Mouse (Mus musculus): Measurements from ENCODE around the gene Mcrs1. TPM values are rescaled to one million over a fixed set of nuclear protein-coding genes. Genes with fewer than 3 reads are reported as not detected.

Gene Mcrs1
- total RNA-seq, 1 experiment, result 127 TPM

- H3K4me1 ChIP-seq (ENCODE audit: control insufficient read depth in 2 of 2, insufficient read depth in 2 of 2, low read length in 2 of 2, poor library complexity in 1 of 2), result peaks cover 3 to 22% of the 10 kb centered on the region in 2 experiments; a peak in 3 of 4 replicates
- peak overlapping the region; percentile 97 for H3K27ac ChIP-seq (ENCODE audit: insufficient read depth, low read depth, low read length, poor library complexity, severe bottlenecking)
- peaks cover 17% of the 10 kb centered on the region; the same call in 1 of the 2 replicates for H3K36me3 ChIP-seq (ENCODE audit: control insufficient read depth, insufficient read depth, low read length, poor library complexity, severe bottlenecking)
- no peaks in the 10 kb centered on the region for H3K9me3 ChIP-seq (ENCODE audit: control insufficient read depth, insufficient read depth, low read depth, low read length)
- DNase-seq (ENCODE audit: low read depth, low spot score), result no peak
- H3K9ac ChIP-seq (ENCODE audit: insufficient read depth, low read depth, low read length, poor library complexity, severe bottlenecking), result peak overlapping the region; percentile 44; the same call in 1 of the 2 replicates
- in situ Hi-C loops (cut with MboI; ENCODE audit: low sequenced_read_pairs in 2 of 2, unreplicated experiment in 2 of 2), result no loop called here
- H3K4me3 ChIP-seq (ENCODE audit: insufficient read depth in 1 of 2, low read depth in 1 of 2, low read length in 2 of 2, poor library complexity in 1 of 2, severe bottlenecking in 1 of 2), result no peak overlapping the region
- TF ChIP-seq ZNF384 (IDR thresholded peaks at IDR 0.05; ENCODE audit: low read depth, low read length) (no peak), MAFK (IDR thresholded peaks at IDR 0.05; ENCODE audit: insufficient read depth, low read depth, low read length) (peak; percentile 99)
Measured at GRCm38 (mm10) chr15:99215741-99216463, 35.9 kb downstream of the Mcrs1 start.

GRCm38 (mm10) chr15:99214941-99215340 is 36.8 kb downstream of the Mcrs1 start:
- DNase-seq (ENCODE audit: low read depth, low spot score), result no peak
- Histone ChIP-seq H3K4me1 (ENCODE audit: control insufficient read depth in 2 of 2, insufficient read depth in 2 of 2, low read length in 2 of 2, poor library complexity in 1 of 2) (peaks cover 3 to 22% of the 10 kb centered on the region in 2 experiments; a peak in 3 of 4 replicates), H3K9me3 (ENCODE audit: control insufficient read depth, insufficient read depth, low read depth, low read length) (no peaks in the 10 kb centered on the region), H3K9ac (ENCODE audit: insufficient read depth, low read depth, low read length, poor library complexity, severe bottlenecking) (no peak overlapping the region), H3K4me3 (ENCODE audit: insufficient read depth in 1 of 2, low read depth in 1 of 2, low read length in 2 of 2, poor library complexity in 1 of 2, severe bottlenecking in 1 of 2) (no peak overlapping the region), H3K27ac (ENCODE audit: insufficient read depth, low read depth, low read length, poor library complexity, severe bottlenecking) (peak overlapping the region; percentile 84), H3K36me3 (ENCODE audit: control insufficient read depth, insufficient read depth, low read length, poor library complexity, severe bottlenecking) (peaks cover 22% of the 10 kb centered on the region; the same call in 1 of the 2 replicates)
- in situ Hi-C loops (cut with MboI; ENCODE audit: low sequenced_read_pairs in 2 of 2, unreplicated experiment in 2 of 2), result no loop called here
- TF ChIP-seq ZNF384 (IDR thresholded peaks at IDR 0.05; ENCODE audit: low read depth, low read length) (no peak), ZC3H11A (IDR thresholded peaks at IDR 0.05; ENCODE audit: borderline replicate concordance, low read depth, low read length) (peak; percentile 2; the same call in 1 of the 2 replicates)

GRCm38 (mm10) chr15:99213183-99213582 is 38.6 kb downstream of the Mcrs1 start:
- DNase-seq (ENCODE audit: low read depth, low spot score), result no peak
- H3K27ac ChIP-seq (ENCODE audit: insufficient read depth, low read depth, low read length, poor library complexity, severe bottlenecking), result peak overlapping the region; percentile 62
- TF ChIP-seq HCFC1 (IDR thresholded peaks at IDR 0.05; ENCODE audit: borderline replicate concordance, insufficient read depth, low read length), result no peak
- H3K36me3 ChIP-seq (ENCODE audit: control insufficient read depth, insufficient read depth, low read length, poor library complexity, severe bottlenecking), result peaks cover 32% of the 10 kb centered on the region; the same call in 1 of the 2 replicates
- no peak overlapping the region for H3K4me3 ChIP-seq (ENCODE audit: insufficient read depth in 1 of 2, low read depth in 1 of 2, low read length in 2 of 2, poor library complexity in 1 of 2, severe bottlenecking in 1 of 2)
- no peaks in the 10 kb centered on the region for H3K9me3 ChIP-seq (ENCODE audit: control insufficient read depth, insufficient read depth, low read depth, low read length)
- no peak overlapping the region; the same call in 1 of the 2 replicates for H3K9ac ChIP-seq (ENCODE audit: insufficient read depth, low read depth, low read length, poor library complexity, severe bottlenecking)
- in situ Hi-C loops (cut with MboI; ENCODE audit: low sequenced_read_pairs in 2 of 2, unreplicated experiment in 2 of 2), result no loop called here
- peaks cover 3 to 15% of the 10 kb centered on the region in 2 experiments; a peak in 3 of 4 replicates for H3K4me1 ChIP-seq (ENCODE audit: control insufficient read depth in 2 of 2, insufficient read depth in 2 of 2, low read length in 2 of 2, poor library complexity in 1 of 2)

GRCm38 (mm10) chr15:99205959-99206358 is 45.8 kb downstream of the Mcrs1 start:
- Histone ChIP-seq H3K4me1 (ENCODE audit: control insufficient read depth in 2 of 2, insufficient read depth in 2 of 2, low read length in 2 of 2, poor library complexity in 1 of 2) (peaks cover 3 to 14% of the 10 kb centered on the region in 2 experiments; a peak in 3 of 4 replicates), H3K36me3 (ENCODE audit: control insufficient read depth, insufficient read depth, low read length, poor library complexity, severe bottlenecking) (peaks cover 28% of the 10 kb centered on the region; the same call in 1 of the 2 replicates), H3K4me3 (ENCODE audit: insufficient read depth in 1 of 2, low read depth in 1 of 2, low read length in 2 of 2, poor library complexity in 1 of 2, severe bottlenecking in 1 of 2) (no peak overlapping the region), H3K9me3 (ENCODE audit: control insufficient read depth, insufficient read depth, low read depth, low read length) (no peaks in the 10 kb centered on the region), H3K27ac (ENCODE audit: insufficient read depth, low read depth, low read length, poor library complexity, severe bottlenecking) (no peak overlapping the region), H3K9ac (ENCODE audit: insufficient read depth, low read depth, low read length, poor library complexity, severe bottlenecking) (no peak overlapping the region)
- in situ Hi-C loops (cut with MboI; ENCODE audit: low sequenced_read_pairs in 2 of 2, unreplicated experiment in 2 of 2), result no loop called here
- TF ChIP-seq CHD2 (IDR thresholded peaks at IDR 0.05; ENCODE audit: low read depth, low read length), result no peak
- no peak for TF ChIP-seq ZC3H11A (IDR thresholded peaks at IDR 0.05; ENCODE audit: borderline replicate concordance, low read depth, low read length)
- no peak for TF ChIP-seq MAFK (IDR thresholded peaks at IDR 0.05; ENCODE audit: insufficient read depth, low read depth, low read length)
- TF ChIP-seq ZNF384 (IDR thresholded peaks at IDR 0.05; ENCODE audit: low read depth, low read length), result no peak
- TF ChIP-seq HCFC1 (IDR thresholded peaks at IDR 0.05; ENCODE audit: borderline replicate concordance, insufficient read depth, low read length), result no peak
- no peak for DNase-seq (ENCODE audit: low read depth, low spot score)

GRCm38 (mm10) chr15:99198761-99199160 is 53.0 kb downstream of the Mcrs1 start:
- H3K27ac ChIP-seq (ENCODE audit: insufficient read depth, low read depth, low read length, poor library complexity, severe bottlenecking), result no peak overlapping the region
- H3K4me1 ChIP-seq (ENCODE audit: control insufficient read depth in 2 of 2, insufficient read depth in 2 of 2, low read length in 2 of 2, poor library complexity in 1 of 2), result peaks cover 0 to 5% of the 10 kb centered on the region in 2 experiments; a peak in 1 of 4 replicates
- no peaks in the 10 kb centered on the region for H3K9me3 ChIP-seq (ENCODE audit: control insufficient read depth, insufficient read depth, low read depth, low read length)
- no peak overlapping the region for H3K9ac ChIP-seq (ENCODE audit: insufficient read depth, low read depth, low read length, poor library complexity, severe bottlenecking)
- DNase-seq (ENCODE audit: low read depth, low spot score), result no peak
- TF ChIP-seq ZNF384 (IDR thresholded peaks at IDR 0.05; ENCODE audit: low read depth, low read length), result no peak
- no peak for TF ChIP-seq ZC3H11A (IDR thresholded peaks at IDR 0.05; ENCODE audit: borderline replicate concordance, low read depth, low read length)
- TF ChIP-seq HCFC1 (IDR thresholded peaks at IDR 0.05; ENCODE audit: borderline replicate concordance, insufficient read depth, low read length), result no peak
- no peak for TF ChIP-seq CHD2 (IDR thresholded peaks at IDR 0.05; ENCODE audit: low read depth, low read length)
- no peak for TF ChIP-seq MAFK (IDR thresholded peaks at IDR 0.05; ENCODE audit: insufficient read depth, low read depth, low read length)
- H3K36me3 ChIP-seq (ENCODE audit: control insufficient read depth, insufficient read depth, low read length, poor library complexity, severe bottlenecking), result peaks cover 7% of the 10 kb centered on the region; the same call in 1 of the 2 replicates
- H3K4me3 ChIP-seq (ENCODE audit: insufficient read depth in 1 of 2, low read depth in 1 of 2, low read length in 2 of 2, poor library complexity in 1 of 2, severe bottlenecking in 1 of 2), result no peak overlapping the region
- in situ Hi-C loops (cut with MboI; ENCODE audit: low sequenced_read_pairs in 2 of 2, unreplicated experiment in 2 of 2), result no loop called here

All from ES-E14 (cell line).